Mouse (Mus musculus) heart, embryonic 13.5 days (tissue): Measurements from ENCODE around the gene Lrp5. TPM values are rescaled to one million over a fixed set of nuclear protein-coding genes. Genes with fewer than 3 reads are reported as not detected.

Experiments
- ATAC-seq: fragments of 200-750 bp; cut with Nextera tagmentation; 2 replicates; pipeline ENCODE4 v1.8.0; 2017; ENCODE audit warnings: moderate TSS enrichment; ENCODE audit not compliant: insufficient number of reproducible peaks, low FRiP score, low TSS enrichment; ENCODE audit errors: extremely low read depth
- H3K27ac ChIP-seq: fragments of 300-500 bp; sonication (generic); replicated peaks from 2 replicates; pipeline ENCODE4 v1.5.1; 2015; ENCODE audit warnings: moderate library complexity, mild to moderate bottlenecking, inconsistent platforms
- H3K27me3 ChIP-seq: fragments of 300-500 bp; sonication (generic); replicated peaks from 2 replicates; pipeline ENCODE4 v1.6.1; 2015; ENCODE audit warnings: mild to moderate bottlenecking, inconsistent platforms
- H3K36me3 ChIP-seq: fragments of 300-500 bp; sonication (generic); 2 replicates; pipeline ENCODE4 v1.6.1; 2015; ENCODE audit warnings: mild to moderate bottlenecking, inconsistent platforms
- H3K4me1 ChIP-seq: fragments of 300-500 bp; sonication (generic); 2 replicates; pipeline ENCODE4 v1.6.1; 2015; ENCODE audit warnings: inconsistent platforms
- H3K4me2 ChIP-seq: fragments of 300-500 bp; sonication (generic); 2 replicates; pipeline ENCODE4 v1.6.1; 2015; ENCODE audit warnings: inconsistent platforms, mild to moderate bottlenecking, moderate library complexity
- H3K4me3 ChIP-seq: fragments of 300-500 bp; sonication (generic); 2 replicates; pipeline ENCODE4 v1.5.1; 2015; ENCODE audit warnings: moderate library complexity, mild to moderate bottlenecking, inconsistent platforms
- H3K9ac ChIP-seq: fragments of 300-500 bp; sonication (generic); 2 replicates; pipeline ENCODE4 v1.6.1; 2015; ENCODE audit warnings: inconsistent platforms, mild to moderate bottlenecking, moderate library complexity
- H3K9me3 ChIP-seq: fragments of 300-500 bp; sonication (generic); 2 replicates; pipeline ENCODE4 v1.6.1; 2016; ENCODE audit warnings: inconsistent platforms
- WGBS: fragments of 180-500 bp; shearing (Covaris S2); methylation state at CpG from one replicate; pipeline ENCODE4 v1.1.7; 2015; ENCODE audit warnings: mixed read lengths; 5-methylcytosine and 5-hydroxymethylcytosine counted together
- polyA plus RNA-seq: library from polyadenylated mRNA; unstranded; fragments of >200 nt; fragmentation: Nextera tagmentation; extraction: Ambion mirVana; gene quantifications from 2 replicates; pipeline ENCODE4 v1.2.1, GENCODE M21; 2015

Lrp5 gene
- polyA plus RNA-seq, 1 experiment from 2014 or later: 3.3 TPM

DNA sequence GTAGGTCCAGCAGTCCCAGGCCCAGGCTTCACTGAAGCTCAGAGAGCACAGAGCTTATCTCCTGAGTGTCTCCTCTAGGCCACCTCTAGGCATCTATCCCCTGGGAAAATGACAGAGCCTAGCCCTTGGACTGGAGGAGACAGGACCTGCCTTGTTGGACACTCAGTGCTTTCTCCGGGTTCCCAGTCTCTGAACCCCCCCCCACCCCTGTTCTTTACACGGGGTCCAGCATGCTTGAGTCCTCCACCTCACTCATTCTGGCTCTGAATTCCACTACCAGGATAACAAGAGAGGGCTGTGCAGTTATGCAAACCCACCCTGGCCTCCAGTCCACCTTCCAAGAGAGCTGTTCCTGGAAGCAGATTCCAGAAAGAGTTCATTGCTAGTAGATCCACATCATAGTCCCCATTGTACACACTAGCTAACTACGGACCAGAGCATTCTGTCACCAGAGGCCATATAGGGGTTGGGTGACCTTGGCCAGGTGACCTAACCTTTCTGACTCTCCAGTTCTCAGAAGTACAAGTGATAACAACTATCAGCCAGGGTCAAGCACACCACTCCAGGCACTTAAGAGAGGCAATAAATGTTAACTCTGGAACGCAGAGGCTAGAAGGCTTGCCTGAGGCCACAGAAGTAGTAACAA, 109.0 kb downstream of the Lrp5 start:
- Histone ChIP-seq H3K36me3 (0 out of 2 replicates have a peak, but pooled peaks cover 2% of the 10 kb centered on the region), H3K27me3 (no peaks in the 10 kb centered on the region), H3K4me3 (no peak overlapping the region), H3K27ac (peak overlapping the region; percentile 95), H3K4me1 (peaks cover 40% of the 10 kb centered on the region), H3K4me2 (peak overlapping the region; percentile 58), H3K9ac (no peak overlapping the region; the same call in 1 of the 2 replicates), H3K9me3 (no peaks in the 10 kb centered on the region)
- 50% methylated on average over 4 of the region's 4 CpGs for WGBS
- ATAC-seq: no peak

DNA sequence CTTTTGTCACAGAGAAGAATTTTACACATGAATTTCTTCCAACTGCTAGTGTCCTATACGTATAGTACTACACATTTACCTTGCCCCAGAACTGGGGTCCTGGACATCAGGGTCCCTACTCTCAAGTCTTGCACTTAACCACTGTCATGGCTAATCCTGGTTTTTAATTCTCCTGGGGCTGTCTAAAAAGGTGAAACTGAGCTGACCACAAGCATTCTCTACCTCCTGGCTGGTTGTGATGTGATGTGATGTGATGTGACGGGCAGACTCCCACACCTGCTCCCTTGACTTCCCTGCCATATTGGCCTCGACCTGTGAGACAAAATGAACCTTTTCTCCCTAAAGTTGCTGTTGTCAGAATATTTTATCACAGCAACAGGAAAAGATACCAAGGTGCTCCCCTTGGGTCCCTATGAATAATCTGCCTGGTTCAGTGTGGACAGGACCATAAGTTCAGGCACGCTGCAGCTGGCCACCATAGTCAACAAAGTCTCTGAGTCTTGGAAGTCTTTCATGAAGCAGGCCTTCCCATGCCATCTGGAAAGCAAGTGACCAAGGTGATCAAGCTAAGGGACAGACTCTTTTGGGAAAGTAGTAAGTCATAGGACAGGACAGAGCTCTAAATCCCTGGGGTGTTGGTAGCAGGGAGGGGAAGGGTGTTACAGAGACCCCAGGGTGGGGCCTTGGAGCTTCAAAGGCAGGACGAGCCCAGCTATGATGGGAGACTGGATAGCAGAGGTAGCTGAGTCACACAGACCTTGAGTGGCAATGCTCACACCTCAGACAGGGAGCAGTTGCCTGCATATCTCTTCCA, 109.7 kb downstream of the Lrp5 start:
- Histone ChIP-seq H3K27ac (peak overlapping the region; percentile 95), H3K4me2 (peak overlapping the region; percentile 58), H3K4me3 (peak overlapping the region; percentile 66), H3K27me3 (no peaks in the 10 kb centered on the region), H3K36me3 (0 out of 2 replicates have a peak, but pooled peaks cover 3% of the 10 kb centered on the region), H3K9ac (peak overlapping the region; percentile 21), H3K4me1 (peaks cover 40% of the 10 kb centered on the region), H3K9me3 (no peaks in the 10 kb centered on the region)
- WGBS: 64% methylated on average over 5 of the region's 5 CpGs
- ATAC-seq: no peak

DNA sequence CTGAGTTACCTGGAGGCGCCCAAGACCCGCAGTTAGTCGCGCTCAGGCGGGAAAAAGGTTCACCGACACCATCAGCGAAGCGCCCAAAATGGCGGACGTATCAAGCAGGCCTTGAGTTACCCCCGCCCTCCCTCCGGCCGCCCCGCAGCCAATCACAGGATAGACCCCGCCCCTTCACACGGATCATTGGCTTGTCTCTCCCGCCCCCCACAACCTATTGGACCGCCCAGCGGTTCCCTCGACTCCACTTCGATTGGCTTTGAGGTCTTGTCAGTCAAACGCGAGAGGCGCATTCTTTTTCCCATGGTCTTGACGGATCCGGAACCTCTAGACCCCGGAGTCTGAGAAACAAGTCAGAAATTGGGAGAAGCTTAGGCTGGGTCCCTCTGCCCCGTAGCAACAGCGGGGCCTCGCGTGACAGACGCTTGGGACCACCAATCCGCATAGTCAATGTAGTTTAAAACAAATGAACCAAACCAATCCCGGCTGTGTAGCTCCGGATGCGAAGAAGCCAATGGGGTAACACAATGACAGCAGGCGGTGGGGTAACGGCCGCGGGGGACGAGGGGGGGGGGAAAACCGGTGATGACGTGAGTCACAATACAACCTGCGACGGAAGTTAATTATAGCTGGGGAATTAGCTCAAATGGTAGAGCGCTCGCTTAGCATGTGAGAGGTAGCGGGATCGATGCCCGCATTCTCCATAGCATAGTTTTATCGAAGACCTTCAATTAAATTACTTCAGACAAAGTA, 110.6 kb downstream of the Lrp5 start, which contains the start of gene Ppp6r3:
Gene Ppp6r3, minus strand, starts transcription at position 118 of the 753 bp plus-strand sequence.
- Histone ChIP-seq H3K4me2 (peak within 1 kb of the TSS; percentile 81), H3K4me3 (peak within 1 kb of the TSS; percentile 66), H3K27ac (peak within 1 kb of the TSS; percentile 95), H3K9ac (peak within 1 kb of the TSS; percentile 88), H3K27me3 (no peaks in the 10 kb centered on the region), H3K4me1 (peaks cover 46% of the 10 kb centered on the region), H3K36me3 (0 out of 2 replicates have a peak, but pooled peaks cover 3% of the 10 kb centered on the region), H3K9me3 (no peaks in the 10 kb centered on the region)
- ATAC-seq: peak; percentile 97
- under 1% methylated on average over 51 of the region's 51 CpGs for WGBS

DNA sequence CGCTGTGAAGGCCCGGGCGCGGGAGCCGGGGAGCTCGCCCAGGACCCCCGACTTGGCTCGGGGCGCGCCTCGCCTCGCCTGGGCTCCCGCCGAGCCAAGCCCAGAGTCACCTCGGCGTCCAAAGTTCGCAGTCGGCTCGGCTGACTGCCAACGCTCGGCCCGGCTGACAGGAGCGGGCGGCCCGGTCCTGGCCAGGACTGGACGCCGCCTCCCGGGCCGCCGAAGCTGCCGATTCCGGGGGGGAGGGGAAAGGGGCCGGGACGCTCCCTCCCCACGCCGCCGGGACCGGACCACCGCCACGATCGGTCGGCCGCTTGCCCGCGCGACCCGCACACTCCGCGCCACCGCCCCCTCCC, 111.1 kb downstream of the Lrp5 start:
- Histone ChIP-seq H3K27me3 (no peaks in the 10 kb centered on the region), H3K4me2 (peak overlapping the region; percentile 81), H3K4me3 (peak overlapping the region; percentile 66), H3K36me3 (0 out of 2 replicates have a peak, but pooled peaks cover 3% of the 10 kb centered on the region), H3K4me1 (peaks cover 50% of the 10 kb centered on the region), H3K9ac (peak overlapping the region; percentile 88), H3K9me3 (no peaks in the 10 kb centered on the region), H3K27ac (peak overlapping the region; percentile 95)
- WGBS: under 1% methylated on average over 42 of the region's 50 CpGs
- peak; percentile 50 for ATAC-seq

DNA sequence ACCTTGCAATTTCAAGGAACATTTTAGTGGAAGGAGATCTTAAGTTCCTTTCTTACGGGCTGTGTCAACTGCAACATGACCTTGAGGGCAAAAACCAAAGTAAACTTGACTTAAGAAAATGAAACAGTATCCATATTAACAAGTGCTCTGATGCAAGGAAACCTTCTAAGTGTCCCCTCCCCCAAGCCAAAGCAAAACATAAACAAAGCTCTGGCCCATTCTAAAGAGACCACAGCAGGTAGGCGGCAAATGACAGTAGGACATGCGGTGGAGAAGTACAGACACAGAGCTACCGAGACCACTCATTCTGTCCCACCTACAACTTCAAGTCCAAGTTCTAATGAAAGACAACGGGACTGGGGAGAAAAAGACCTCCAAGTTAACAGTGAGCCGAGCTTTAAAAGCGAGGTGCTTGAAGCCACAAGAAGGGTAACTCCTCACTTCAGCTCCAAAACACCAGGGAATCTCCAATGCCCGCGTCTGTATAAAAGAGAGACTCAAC, 111.7 kb downstream of the Lrp5 start:
- 4% methylated on average over 9 of the region's 9 CpGs for WGBS

DNA sequence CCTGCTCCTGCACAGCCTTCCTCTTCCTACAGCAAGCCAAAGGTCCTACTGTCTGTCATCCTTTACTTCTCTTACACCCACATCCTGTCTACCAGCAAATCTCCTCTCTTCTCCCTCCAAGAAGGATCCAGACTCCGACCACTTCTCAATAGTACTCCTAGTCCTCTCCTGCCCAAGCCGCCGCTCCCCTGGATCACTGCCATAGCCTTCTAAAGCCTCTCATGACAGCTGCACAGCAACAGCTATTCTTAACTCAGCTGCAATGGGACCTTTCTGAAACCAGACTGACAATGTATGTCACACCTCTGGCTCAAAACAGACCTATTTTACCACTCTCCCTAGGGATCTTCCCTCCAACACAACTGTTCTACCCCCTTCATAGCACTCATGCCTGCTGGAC, 122.1 kb downstream of the Lrp5 start:
- Histone ChIP-seq H3K4me1 (peaks cover 76% of the 10 kb centered on the region), H3K9me3 (no peaks in the 10 kb centered on the region), H3K4me2 (peak overlapping the region; percentile 52), H3K36me3 (peaks cover 19% of the 10 kb centered on the region), H3K27me3 (no peaks in the 10 kb centered on the region), H3K4me3 (no peak overlapping the region; the same call in 1 of the 2 replicates), H3K9ac (peak overlapping the region; percentile 48), H3K27ac (peak overlapping the region; percentile 86)
- peak; percentile 51; the same call in 1 of the 2 replicates for ATAC-seq
- 36% methylated on average over 3 of the region's 3 CpGs for WGBS

More for the DNA sequence above, 111.7 kb downstream of the Lrp5 start:
- peak overlapping the region; percentile 88 for H3K9ac ChIP-seq
- peaks cover 54% of the 10 kb centered on the region for H3K4me1 ChIP-seq
- H3K27ac ChIP-seq: peak overlapping the region; percentile 95
- H3K36me3 ChIP-seq: 0 out of 2 replicates have a peak, but pooled peaks cover 3% of the 10 kb centered on the region
- H3K4me2 ChIP-seq: peak overlapping the region; percentile 81
- H3K9me3 ChIP-seq: no peaks in the 10 kb centered on the region
- no peak for ATAC-seq
- peak overlapping the region; percentile 66 for H3K4me3 ChIP-seq
- no peaks in the 10 kb centered on the region for H3K27me3 ChIP-seq

DNA sequence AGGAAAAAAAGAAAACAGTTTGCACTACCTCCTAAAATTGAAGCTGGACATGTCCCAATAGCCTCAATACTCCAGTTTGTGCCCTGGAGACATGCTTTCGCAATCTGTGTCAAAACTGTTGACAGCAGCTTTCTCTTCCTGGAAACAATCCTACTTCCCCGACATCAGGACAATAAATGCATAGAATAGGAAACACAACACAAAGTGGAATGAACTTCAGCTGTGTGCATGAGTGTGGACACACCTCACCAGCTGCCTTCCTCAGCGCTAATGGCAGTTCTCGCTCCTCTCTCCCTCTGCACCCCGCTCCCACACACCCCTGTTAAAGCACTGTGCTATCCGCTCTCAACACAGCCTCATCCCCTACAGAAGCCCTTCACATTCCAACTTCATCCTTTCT, 123.6 kb downstream of the Lrp5 start:
- Histone ChIP-seq H3K9me3 (no peaks in the 10 kb centered on the region), H3K27ac (no peak overlapping the region), H3K4me3 (no peak overlapping the region), H3K4me1 (peaks cover 61% of the 10 kb centered on the region), H3K4me2 (no peak overlapping the region), H3K36me3 (peaks cover 24% of the 10 kb centered on the region), H3K27me3 (no peaks in the 10 kb centered on the region), H3K9ac (no peak overlapping the region)
- WGBS: 78% methylated on average over 6 of the region's 6 CpGs
- no peak for ATAC-seq

DNA sequence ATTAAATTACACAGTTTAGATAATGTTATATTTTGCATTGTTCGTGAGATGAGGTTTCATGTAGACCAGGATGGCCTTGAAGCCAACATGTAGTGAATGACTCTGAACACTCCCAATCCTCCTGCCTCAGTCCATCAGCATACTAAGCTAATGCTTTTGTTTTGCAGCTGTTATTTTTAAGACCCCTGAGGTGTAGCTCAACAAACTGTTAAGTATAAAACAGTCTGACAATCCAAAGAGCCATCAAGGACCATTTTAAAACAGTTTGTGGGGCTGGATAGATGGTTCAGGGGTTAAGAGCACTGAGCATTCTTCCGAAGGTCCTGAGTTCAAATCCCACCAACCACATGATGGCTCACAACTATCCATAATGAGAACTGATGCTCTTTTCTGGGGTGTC, 124.1 kb downstream of the Lrp5 start:
- no peak for ATAC-seq
- H3K4me2 ChIP-seq: no peak overlapping the region
- peaks cover 61% of the 10 kb centered on the region for H3K4me1 ChIP-seq
- no peak overlapping the region for H3K9ac ChIP-seq
- 92% methylated on average over 2 of the region's 2 CpGs for WGBS
- H3K27me3 ChIP-seq: no peaks in the 10 kb centered on the region
- no peak overlapping the region for H3K4me3 ChIP-seq
- no peak overlapping the region for H3K27ac ChIP-seq
- H3K9me3 ChIP-seq: no peaks in the 10 kb centered on the region
- H3K36me3 ChIP-seq: peaks cover 24% of the 10 kb centered on the region

DNA sequence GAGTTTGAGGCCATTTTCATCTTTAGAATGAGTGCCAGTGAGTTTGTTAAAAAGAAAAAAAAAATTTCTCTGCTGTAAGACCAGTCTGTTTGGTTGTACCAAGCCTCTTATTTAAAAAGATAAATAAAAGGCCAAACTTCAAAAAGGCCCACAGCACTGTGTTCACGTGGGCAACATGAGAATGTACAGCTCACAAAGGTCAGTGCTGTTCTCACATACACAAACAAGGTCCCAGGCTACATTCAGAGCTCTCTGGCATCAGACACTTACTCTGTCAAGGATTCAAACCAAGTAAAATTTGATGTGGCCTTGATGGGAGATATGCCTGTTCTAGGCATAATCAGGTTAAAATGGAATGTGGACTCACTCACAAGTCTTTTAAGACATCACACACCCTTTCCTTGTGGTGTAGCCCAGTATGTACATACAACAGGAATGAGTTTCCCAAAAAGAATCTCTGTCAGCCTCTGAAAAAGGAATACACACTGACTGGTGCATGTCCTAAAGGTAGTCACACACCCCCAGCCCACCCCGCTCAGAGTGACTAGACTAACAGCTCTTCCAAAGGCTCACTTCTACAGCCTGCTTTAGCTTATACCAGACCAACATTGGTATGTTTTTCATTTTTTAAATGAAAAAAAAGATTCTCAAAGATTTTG, 130.1 kb downstream of the Lrp5 start:
- H3K27ac ChIP-seq: no peak overlapping the region
- no peaks in the 10 kb centered on the region for H3K9me3 ChIP-seq
- H3K4me2 ChIP-seq: no peak overlapping the region
- H3K36me3 ChIP-seq: peaks cover 12% of the 10 kb centered on the region
- H3K4me3 ChIP-seq: no peak overlapping the region
- WGBS: 89% methylated on average over 2 of the region's 2 CpGs
- peaks cover 45% of the 10 kb centered on the region for H3K4me1 ChIP-seq
- H3K27me3 ChIP-seq: no peaks in the 10 kb centered on the region
- no peak overlapping the region for H3K9ac ChIP-seq
- ATAC-seq: no peak

DNA sequence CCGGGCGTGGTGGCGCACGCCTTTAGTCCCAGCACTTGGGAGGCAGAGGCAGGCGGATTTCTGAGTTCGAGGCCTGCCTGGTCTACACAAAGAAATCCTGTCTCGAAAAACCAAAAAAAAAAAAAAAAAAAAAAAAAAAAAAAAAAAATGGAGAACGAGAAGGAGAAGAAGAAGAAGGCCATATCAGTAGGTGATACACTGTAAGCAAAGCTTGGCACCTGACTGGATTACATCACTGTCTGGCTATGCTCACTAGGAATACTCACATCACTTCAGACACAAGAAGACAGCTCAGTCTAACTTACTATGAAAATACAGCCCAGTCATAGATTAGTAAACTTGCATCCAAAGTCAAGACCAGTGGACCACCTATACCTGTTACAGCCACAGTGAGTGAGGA, 131.6 kb downstream of the Lrp5 start:
- 78% methylated on average over 8 of the region's 8 CpGs for WGBS
- Histone ChIP-seq H3K27me3 (no peaks in the 10 kb centered on the region), H3K27ac (no peak overlapping the region), H3K9ac (no peak overlapping the region), H3K36me3 (peaks cover 7% of the 10 kb centered on the region), H3K9me3 (no peaks in the 10 kb centered on the region), H3K4me3 (no peak overlapping the region), H3K4me1 (peaks cover 37% of the 10 kb centered on the region), H3K4me2 (no peak overlapping the region)
- ATAC-seq: no peak
